Mouse (Mus musculus): ENCODE measurements at regions not wholly inside any gene's neighbourhood (a gene's known extent, or its start where the extent isn't known, plus 50 kb on each side); places are given as distances from the start of the nearest gene placed in this dataset.

- TF ChIP-seq CTCF (IDR thresholded peaks at IDR 0.05; ENCODE audit: low read depth) (no peak), EP300 (IDR thresholded peaks at IDR 0.05; ENCODE audit: low read depth) (no peak)
These were observed 81.8 kb upstream of the Hsd17b12 start for GRCm38 (mm10) chr2:94239573-94239972.

All from heart, postnatal 0 days (tissue).